Mouse (Mus musculus) kidney, adult 2 months (tissue): ENCODE measurements at regions not wholly inside any gene's neighbourhood (a gene's known extent, or its start where the extent isn't known, plus 50 kb on each side); places are given as distances from the start of the nearest gene placed in this dataset.

Experiments used
- CTCF ChIP-seq: fragments of 200-500 bp; conservative IDR thresholded peaks from 2 replicates; pipeline ENCODE4 v1.5.1; 2011; ENCODE audit warnings: low read depth, mild to moderate bottlenecking, control low read depth, low read length, moderate library complexity, mixed read lengths; ENCODE audit not compliant: insufficient read depth, insufficient read length
- POLR2A ChIP-seq: fragments of 200-500 bp; IDR thresholded peaks from one replicate; pipeline ENCODE4 v1.6.1; 2011; ENCODE audit warnings: low read depth, low read length, control low read depth

DNA sequence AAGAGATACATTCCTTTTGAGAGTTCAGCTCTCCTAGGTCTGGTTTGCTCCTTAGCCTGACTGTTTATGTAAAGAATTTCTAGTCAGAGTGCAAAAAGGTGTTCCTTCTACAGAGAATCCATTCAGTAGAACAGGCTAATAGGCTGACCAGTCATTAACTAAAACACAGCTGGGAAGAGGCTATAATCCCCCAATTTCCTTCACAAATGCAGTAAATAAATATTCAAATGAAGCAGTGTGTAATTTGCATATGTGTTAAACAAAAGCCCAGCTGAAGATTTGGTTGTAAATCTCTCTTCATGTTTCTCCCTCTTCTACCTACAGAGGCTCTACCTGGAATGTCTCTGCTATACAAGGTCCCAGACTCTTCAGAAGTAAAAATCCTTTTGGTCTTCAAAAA, 600.2 kb upstream of the Mef2c start:
- no peak for TF ChIP-seq CTCF
- no peak for TF ChIP-seq POLR2A
